Mouse (Mus musculus) lung, embryonic 15.5 days (tissue): ENCODE data around the gene Olfr713. TPM values are rescaled to one million over a fixed set of nuclear protein-coding genes. Genes with fewer than 3 reads are reported as not detected.

Experiments used
- ATAC-seq: fragments of 200-750 bp; cut with Nextera tagmentation; 2 replicates; pipeline ENCODE4 v1.8.0; 2017; ENCODE audit warnings: moderate number of reproducible peaks, borderline replicate concordance; ENCODE audit not compliant: low FRiP score, low TSS enrichment; ENCODE audit errors: extremely low read depth
- H3K27ac ChIP-seq: fragments of 300-500 bp; sonication (generic); 2 replicates; pipeline ENCODE4 v1.5.1; 2015; ENCODE audit warnings: moderate library complexity, mild to moderate bottlenecking, inconsistent platforms
- H3K27me3 ChIP-seq: fragments of 300-500 bp; sonication (generic); 2 replicates; pipeline ENCODE4 v1.6.1; 2015; ENCODE audit warnings: inconsistent platforms
- H3K36me3 ChIP-seq: fragments of 300-500 bp; sonication (generic); 2 replicates; pipeline ENCODE4 v1.6.1; 2015; ENCODE audit warnings: inconsistent platforms
- H3K4me1 ChIP-seq: fragments of 300-500 bp; sonication (generic); 2 replicates; pipeline ENCODE4 v1.6.1; 2015; ENCODE audit warnings: inconsistent platforms
- H3K4me2 ChIP-seq: fragments of 300-500 bp; sonication (generic); 2 replicates; pipeline ENCODE4 v1.6.1; 2015; ENCODE audit warnings: inconsistent platforms, mild to moderate bottlenecking, moderate library complexity
- H3K4me3 ChIP-seq: fragments of 300-500 bp; sonication (generic); 2 replicates; pipeline ENCODE4 v1.5.1; 2015; ENCODE audit warnings: mild to moderate bottlenecking, inconsistent platforms
- H3K9ac ChIP-seq: fragments of 300-500 bp; sonication (generic); 2 replicates; pipeline ENCODE4 v1.6.1; 2015; ENCODE audit warnings: inconsistent platforms
- H3K9me3 ChIP-seq: fragments of 300-500 bp; sonication (generic); 2 replicates; pipeline ENCODE4 v1.6.1; 2016; ENCODE audit warnings: inconsistent platforms
- WGBS: fragments of 180-500 bp; shearing (Covaris S2); methylation state at CpG from one replicate; pipeline ENCODE4 v1.1.7; 2015; 5-methylcytosine and 5-hydroxymethylcytosine counted together
- polyA plus RNA-seq: library from polyadenylated mRNA; unstranded; fragments of >200 nt; fragmentation: Nextera tagmentation; extraction: Ambion mirVana; gene quantifications from 2 replicates; pipeline ENCODE4 v1.2.1, GENCODE M21; 2015

Olfr713 gene
- polyA plus RNA-seq: not detected in 2 replicates

- Histone ChIP-seq H3K4me1 (no peaks in the 10 kb centered on the region), H3K4me3 (no peak within 1 kb of the TSS), H3K9me3 (no peaks in the 10 kb centered on the region), H3K9ac (no peak within 1 kb of the TSS), H3K27me3 (no peaks in the 10 kb centered on the region), H3K4me2 (no peak within 1 kb of the TSS), H3K36me3 (no peaks in the 10 kb centered on the region), H3K27ac (no peak within 1 kb of the TSS)
- ATAC-seq: no peak
- WGBS: 81% methylated on average over 1 of the region's 1 CpGs
Measured at GRCm38 (mm10) chr7:107030874-107031273, at the start of gene Olfr713. TSS of gene Olfr713 (plus strand) at chr7:107031174.

DNA sequence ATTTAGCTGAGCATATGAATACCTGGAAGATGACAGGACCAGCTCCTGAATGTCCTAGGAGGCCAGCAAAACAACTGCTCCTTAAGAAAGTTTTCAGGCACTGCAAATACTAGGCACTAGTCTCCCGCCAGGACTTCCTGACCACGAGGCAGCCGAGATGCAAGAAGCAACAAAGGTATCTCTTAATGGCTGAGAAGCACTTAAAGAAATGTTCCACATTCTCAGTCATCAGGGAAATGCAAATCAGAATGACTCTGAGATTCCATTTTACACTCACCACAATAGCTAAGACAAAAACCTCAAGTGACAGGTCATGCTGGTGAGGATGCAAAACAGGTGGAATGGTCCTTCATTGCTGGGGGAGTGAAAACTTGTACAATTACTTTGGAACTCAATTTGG is 45.7 kb upstream of the Olfr713 start:
- H3K9ac ChIP-seq: no peak overlapping the region
- ATAC-seq: no peak
- no peak overlapping the region for H3K4me2 ChIP-seq
- H3K27ac ChIP-seq: no peak overlapping the region
- no peaks in the 10 kb centered on the region for H3K27me3 ChIP-seq
- H3K9me3 ChIP-seq: no peaks in the 10 kb centered on the region
- no peaks in the 10 kb centered on the region for H3K36me3 ChIP-seq
- H3K4me3 ChIP-seq: no peak overlapping the region
- WGBS: 83% methylated on average over 3 of the region's 3 CpGs
- H3K4me1 ChIP-seq: no peaks in the 10 kb centered on the region

DNA sequence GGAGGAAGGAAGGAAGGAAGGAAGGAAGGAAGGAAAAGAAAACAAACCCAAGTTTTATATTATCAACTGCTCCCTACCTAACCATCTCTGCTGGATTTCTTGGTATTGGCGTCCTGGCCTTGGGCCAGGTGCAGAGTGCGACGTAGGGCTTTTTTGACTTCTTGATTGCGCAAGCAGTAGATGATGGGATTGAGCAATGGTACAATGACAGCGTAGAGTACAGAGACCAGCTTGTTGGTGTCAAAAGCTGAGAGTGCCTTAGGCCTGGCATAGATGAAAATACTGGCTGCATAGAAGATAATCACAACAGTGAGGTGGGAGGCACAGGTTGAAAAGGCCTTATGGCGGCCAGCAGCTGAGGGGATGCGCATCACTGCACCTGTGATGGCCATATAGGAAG is 30.2 kb upstream of the Olfr713 start:
- Histone ChIP-seq H3K36me3 (no peaks in the 10 kb centered on the region), H3K27me3 (no peaks in the 10 kb centered on the region), H3K9me3 (no peaks in the 10 kb centered on the region), H3K27ac (no peak overlapping the region), H3K4me2 (no peak overlapping the region), H3K4me1 (no peaks in the 10 kb centered on the region), H3K4me3 (no peak overlapping the region), H3K9ac (no peak overlapping the region)
- no peak for ATAC-seq
- WGBS: 80% methylated on average over 7 of the region's 7 CpGs

DNA sequence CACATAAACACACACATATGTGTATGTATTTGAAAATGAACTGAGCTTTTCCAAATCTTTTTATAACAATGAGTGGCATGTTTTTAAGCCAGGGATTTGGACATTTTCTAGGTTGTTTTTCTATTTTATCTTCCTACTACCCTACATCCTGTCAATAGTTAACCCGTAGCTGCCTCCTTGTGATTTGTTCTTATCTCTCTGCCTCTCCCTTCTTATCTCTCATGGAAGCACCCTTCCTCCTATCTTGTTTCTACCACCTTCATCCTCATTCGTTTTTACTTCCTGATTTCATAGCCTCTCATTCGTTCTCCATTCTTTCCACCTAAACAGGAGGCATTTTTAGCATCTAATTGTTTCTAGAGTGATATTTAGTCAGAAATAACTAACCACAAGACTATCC is 26.8 kb upstream of the Olfr713 start:
- Histone ChIP-seq H3K4me2 (no peak overlapping the region), H3K4me3 (no peak overlapping the region), H3K27me3 (no peaks in the 10 kb centered on the region), H3K27ac (no peak overlapping the region), H3K4me1 (no peaks in the 10 kb centered on the region), H3K9me3 (no peaks in the 10 kb centered on the region), H3K36me3 (no peaks in the 10 kb centered on the region), H3K9ac (no peak overlapping the region)
- ATAC-seq: no peak
- WGBS: 44% methylated on average over 3 of the region's 3 CpGs

DNA sequence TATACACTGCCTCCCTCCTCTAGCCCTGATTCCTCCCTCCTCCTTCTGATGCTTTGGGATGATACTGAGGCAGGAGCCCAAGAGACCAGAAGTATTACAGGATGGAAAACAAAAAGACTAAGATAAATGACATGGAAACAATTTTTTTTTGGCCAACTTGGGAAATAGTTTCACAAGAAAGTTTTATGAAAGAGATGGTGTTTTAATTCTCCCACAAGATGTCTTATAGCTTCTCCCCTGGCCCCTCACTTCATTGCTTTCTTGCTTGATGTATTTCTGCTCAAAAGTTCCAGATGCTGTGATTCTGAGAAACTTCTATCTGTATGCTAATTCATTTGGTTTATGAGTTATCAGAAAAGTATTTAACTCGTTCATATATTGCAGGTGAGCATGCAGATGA is 25.0 kb upstream of the Olfr713 start, which contains the start of gene Olfr2:
Olfr2 (minus strand) TSS at position 101 of the 400 bp plus-strand sequence.
- H3K4me1 ChIP-seq: no peaks in the 10 kb centered on the region
- no peaks in the 10 kb centered on the region for H3K36me3 ChIP-seq
- no peaks in the 10 kb centered on the region for H3K27me3 ChIP-seq
- no peak within 1 kb of the TSS for H3K4me2 ChIP-seq
- WGBS: 33% methylated on average over 1 of the region's 1 CpGs
- no peak within 1 kb of the TSS for H3K4me3 ChIP-seq
- H3K9ac ChIP-seq: no peak within 1 kb of the TSS
- no peaks in the 10 kb centered on the region for H3K9me3 ChIP-seq
- no peak for ATAC-seq
- no peak within 1 kb of the TSS for H3K27ac ChIP-seq

GRCm38 (mm10) chr7:107039934-107040563 is 9.1 kb downstream of the Olfr713 start:
- Histone ChIP-seq H3K27me3 (no peaks in the 10 kb centered on the region), H3K4me1 (no peaks in the 10 kb centered on the region), H3K9me3 (no peaks in the 10 kb centered on the region), H3K36me3 (no peaks in the 10 kb centered on the region), H3K9ac (no peak overlapping the region), H3K27ac (no peak overlapping the region), H3K4me2 (no peak overlapping the region), H3K4me3 (no peak overlapping the region)
- WGBS: 69% methylated on average over 2 of the region's 2 CpGs
- ATAC-seq: no peak

GRCm38 (mm10) chr7:107043136-107043535 is 12.2 kb downstream of the Olfr713 start:
- 64% methylated on average over 3 of the region's 3 CpGs for WGBS
- H3K27me3 ChIP-seq: no peaks in the 10 kb centered on the region
- H3K4me1 ChIP-seq: no peaks in the 10 kb centered on the region
- no peak overlapping the region for H3K4me2 ChIP-seq
- H3K27ac ChIP-seq: no peak overlapping the region
- H3K9me3 ChIP-seq: no peaks in the 10 kb centered on the region
- no peak for ATAC-seq
- H3K4me3 ChIP-seq: no peak overlapping the region
- H3K36me3 ChIP-seq: no peaks in the 10 kb centered on the region
- no peak overlapping the region for H3K9ac ChIP-seq

GRCm38 (mm10) chr7:107044407-107044806 is 13.4 kb downstream of the Olfr713 start:
- 69% methylated on average over 1 of the region's 1 CpGs for WGBS
- Histone ChIP-seq H3K9me3 (no peaks in the 10 kb centered on the region), H3K27ac (no peak overlapping the region), H3K9ac (no peak overlapping the region), H3K36me3 (no peaks in the 10 kb centered on the region), H3K27me3 (no peaks in the 10 kb centered on the region), H3K4me3 (no peak overlapping the region), H3K4me1 (no peaks in the 10 kb centered on the region), H3K4me2 (no peak overlapping the region)
- ATAC-seq: no peak

GRCm38 (mm10) chr7:107045833-107046232 is 14.9 kb downstream of the Olfr713 start:
- H3K27ac ChIP-seq: no peak overlapping the region
- no peaks in the 10 kb centered on the region for H3K36me3 ChIP-seq
- ATAC-seq: no peak
- H3K27me3 ChIP-seq: no peaks in the 10 kb centered on the region
- WGBS: 2% methylated on average over 5 of the region's 5 CpGs
- no peaks in the 10 kb centered on the region for H3K9me3 ChIP-seq
- no peak overlapping the region for H3K4me3 ChIP-seq
- H3K4me2 ChIP-seq: no peak overlapping the region
- no peaks in the 10 kb centered on the region for H3K4me1 ChIP-seq
- H3K9ac ChIP-seq: no peak overlapping the region

- ATAC-seq: no peak
- WGBS: 37% methylated on average over 3 of the region's 3 CpGs
- Histone ChIP-seq H3K4me1 (no peaks in the 10 kb centered on the region), H3K9ac (no peak overlapping the region), H3K9me3 (no peaks in the 10 kb centered on the region), H3K4me3 (no peak overlapping the region), H3K27me3 (no peaks in the 10 kb centered on the region), H3K4me2 (no peak overlapping the region), H3K27ac (no peak overlapping the region), H3K36me3 (no peaks in the 10 kb centered on the region)
Measured at GRCm38 (mm10) chr7:107047578-107047977, 16.6 kb downstream of the Olfr713 start.

DNA sequence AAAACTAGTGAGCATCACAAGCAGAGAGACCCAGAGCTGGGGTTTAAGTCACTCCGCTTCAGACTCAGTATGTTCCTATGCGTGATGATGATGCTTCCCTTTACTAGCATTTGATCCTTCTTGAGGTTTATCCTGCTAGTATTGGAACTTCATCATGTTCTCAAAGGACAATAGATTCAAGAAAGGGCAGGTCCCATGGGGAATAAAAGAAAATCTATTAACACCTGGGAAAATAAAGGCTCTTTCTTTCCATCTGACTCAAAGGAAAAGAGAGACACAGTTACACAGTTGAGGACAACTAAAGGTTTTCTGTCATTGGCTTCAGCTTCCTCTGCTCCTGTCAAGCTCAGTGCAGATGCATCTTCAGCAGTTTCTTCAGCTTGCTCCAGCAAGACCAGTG is 39.7 kb downstream of the Olfr713 start, which contains the start of gene Olfr714:
Olfr714 (plus strand) TSS at position 301 of the 400 bp plus-strand sequence.
- no peak within 1 kb of the TSS for H3K4me2 ChIP-seq
- H3K4me3 ChIP-seq: no peak within 1 kb of the TSS
- no peak within 1 kb of the TSS for H3K9ac ChIP-seq
- H3K36me3 ChIP-seq: no peaks in the 10 kb centered on the region
- no peak within 1 kb of the TSS for H3K27ac ChIP-seq
- H3K9me3 ChIP-seq: no peaks in the 10 kb centered on the region
- no peaks in the 10 kb centered on the region for H3K4me1 ChIP-seq
- no peaks in the 10 kb centered on the region for H3K27me3 ChIP-seq
- WGBS: 85% methylated on average over 2 of the region's 2 CpGs
- no peak for ATAC-seq
